Mouse (Mus musculus) heart, adult 9 months (tissue): Measurements from ENCODE around the gene Olfr1216.
"Not testable (repeated sequence)": the region's sequence is repeated elsewhere in the genome, so short reads cannot be mapped to it uniquely, and the experiment has no call there.

Source experiments
- DNase-seq, 2 experiments: peaks; one replicate each; pipeline ENCODE4 v3.0.0; 2022; ENCODE audit warnings: low spot score in 2 of 2

The Olfr1216 gene

DNA sequence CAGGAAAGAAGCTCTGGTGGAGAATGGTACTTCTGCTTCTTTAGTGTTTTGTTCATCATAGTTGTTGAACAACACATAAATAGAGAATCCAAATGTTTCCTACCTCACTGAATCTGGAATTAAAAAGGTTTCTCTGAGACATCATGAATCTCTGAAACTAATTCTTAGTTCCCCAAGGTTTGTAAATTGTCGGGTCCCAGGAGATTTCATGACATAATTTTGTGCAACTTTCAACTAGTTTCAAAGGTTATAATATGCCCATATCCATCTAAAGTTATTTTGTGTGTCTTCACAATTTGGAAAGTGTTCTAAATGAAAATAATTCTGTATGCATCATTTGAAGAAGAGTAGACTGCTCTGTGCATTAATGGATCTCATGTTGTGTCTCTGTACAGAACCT is at the start of gene Olfr1216:
Olfr1216 (minus strand) TSS at position 101 of the 400 bp plus-strand sequence.
- no peak for DNase-seq

DNA sequence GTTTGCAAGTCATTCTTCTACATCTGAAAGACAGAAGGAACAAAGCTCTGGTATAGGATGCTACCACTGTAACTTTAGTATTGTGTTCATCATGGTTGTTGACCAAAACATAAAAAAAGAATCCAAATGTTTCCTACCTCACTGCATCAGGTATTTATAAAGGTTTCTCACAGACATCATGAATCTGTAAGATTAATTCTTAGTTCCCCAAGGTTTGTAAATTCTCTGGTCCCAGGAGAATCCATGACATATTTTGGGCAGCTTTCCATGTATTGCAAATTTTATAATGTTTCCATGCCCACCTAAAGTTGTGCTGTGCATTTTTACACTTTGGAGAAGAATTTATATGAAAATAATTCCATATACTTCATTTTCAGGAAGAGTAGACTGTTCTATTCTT is 42.9 kb upstream of the Olfr1216 start, which contains the start of gene Olfr1218:
Olfr1218 (minus strand) TSS at position 101 of the 400 bp plus-strand sequence.
- no peak for DNase-seq

DNA sequence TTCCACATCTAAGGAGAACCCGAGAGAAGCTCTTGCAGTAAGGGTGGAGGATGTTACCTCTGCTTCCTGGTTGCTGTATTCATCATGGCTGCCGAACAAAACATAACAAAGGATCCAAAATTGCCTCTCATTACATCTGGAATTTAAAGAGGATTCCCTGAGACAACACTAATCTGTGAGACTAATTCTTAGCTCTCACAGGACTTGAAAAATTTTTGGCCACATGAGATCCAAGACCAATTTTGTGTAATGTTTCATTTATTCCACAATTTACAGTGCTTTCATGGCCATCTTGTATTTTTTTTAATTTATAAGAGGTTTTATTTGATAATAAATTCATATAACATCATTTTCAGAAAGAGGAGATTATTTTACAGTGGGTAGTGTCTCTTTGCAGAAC is 13.8 kb upstream of the Olfr1216 start, which contains the start of gene Olfr1217:
Olfr1217 (minus strand) TSS at position 101 of the 400 bp plus-strand sequence.
- DNase-seq, result no peak

DNA sequence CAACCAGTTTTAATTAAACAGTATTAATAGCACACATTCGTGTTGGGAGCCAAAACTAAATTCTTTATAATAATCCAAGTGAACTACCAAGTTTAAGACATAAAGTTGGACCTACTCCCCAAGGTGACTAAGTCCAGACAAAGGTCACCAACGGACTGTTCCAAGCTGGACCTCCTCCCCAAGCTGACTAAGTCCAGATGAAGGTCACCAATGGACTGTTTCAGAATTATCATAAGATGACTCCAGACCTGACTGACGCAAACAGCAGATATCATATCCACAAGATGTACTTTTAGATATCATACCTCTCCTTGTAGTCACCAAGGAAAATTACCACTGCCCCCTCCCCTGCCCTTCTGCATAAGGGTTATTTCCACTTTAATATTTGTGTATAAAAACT is 3.3 kb upstream of the Olfr1216 start:
- DNase-seq, result not testable (repeated sequence)

DNA sequence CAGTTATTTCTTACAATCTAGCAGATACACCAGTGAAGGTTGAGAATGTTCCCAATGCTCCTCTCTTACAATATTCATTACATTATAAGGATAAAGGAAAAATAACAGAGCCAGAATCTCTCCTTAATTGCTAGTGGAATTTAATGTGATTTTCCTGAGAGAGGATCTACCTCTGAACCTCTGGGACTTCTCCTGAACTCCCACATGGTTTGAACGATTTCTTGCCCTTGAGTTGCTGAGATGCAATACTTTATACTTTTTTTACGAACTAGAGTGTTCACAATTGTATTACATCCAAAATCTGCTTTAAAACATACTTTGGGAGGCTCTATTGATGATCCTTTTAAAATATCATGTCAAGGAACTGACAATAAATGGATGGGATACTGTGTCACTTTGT is 11.3 kb downstream of the Olfr1216 start, which contains the start of gene Olfr1215:
Olfr1215 (minus strand) TSS at position 101 of the 400 bp plus-strand sequence.
- DNase-seq, result no peak

DNA sequence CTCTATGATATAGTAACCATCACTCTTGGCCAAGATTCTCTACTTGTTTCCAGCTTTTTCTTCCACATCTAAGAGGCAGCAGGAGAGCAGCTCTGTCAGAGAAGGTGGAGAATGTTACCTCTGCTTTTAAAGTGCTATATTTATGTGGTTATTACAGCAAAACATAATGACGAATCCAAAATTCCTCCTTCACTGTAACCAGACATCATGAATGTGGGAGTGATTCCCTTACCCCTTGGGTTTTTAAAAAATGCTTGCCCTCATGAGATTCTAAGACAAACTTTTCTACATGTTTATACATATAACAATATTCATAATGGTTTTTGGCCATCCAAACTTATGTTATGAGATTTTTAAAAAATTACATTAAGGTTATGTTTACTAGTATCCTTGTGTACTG is 25.6 kb downstream of the Olfr1216 start, which contains the start of gene Olfr1214:
Olfr1214 (minus strand) TSS at position 101 of the 400 bp plus-strand sequence.
- DNase-seq, result no peak

DNA sequence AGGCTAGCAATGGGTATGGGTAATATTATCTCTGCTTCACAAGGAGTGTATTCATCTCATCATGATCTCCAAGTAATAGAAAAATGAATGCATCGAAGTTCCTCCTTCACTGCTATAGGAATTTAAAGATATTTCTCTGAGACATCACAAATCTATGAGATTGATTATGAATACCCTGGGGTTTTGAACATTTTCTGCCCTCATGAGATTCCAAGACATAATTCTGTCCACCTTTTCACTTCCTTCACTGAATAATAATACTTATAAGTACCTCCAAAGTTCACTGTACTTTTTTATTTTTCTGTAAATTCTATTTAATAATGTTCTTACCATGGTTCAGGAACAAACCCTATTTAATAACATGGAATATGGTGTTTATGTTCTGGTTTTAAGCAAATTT is 38.0 kb downstream of the Olfr1216 start, which contains the start of gene Gm13762:
Gm13762 (minus strand) TSS at position 101 of the 400 bp plus-strand sequence.
- DNase-seq, result no peak
